Mouse (Mus musculus) liver, embryonic 15.5 days (tissue): ENCODE results near the gene Ccer1. TPM values are rescaled to one million over a fixed set of nuclear protein-coding genes. Genes with fewer than 3 reads are reported as not detected.
"Not testable (repeated sequence)": the region's sequence is repeated elsewhere in the genome, so short reads cannot be mapped to it uniquely, and the experiment has no call there.

Experiments
- ATAC-seq: fragments of 200-750 bp; cut with Nextera tagmentation; 2 replicates; pipeline ENCODE4 v1.8.0; 2017; ENCODE audit warnings: moderate number of reproducible peaks, mild to moderate bottlenecking, moderate library complexity; ENCODE audit not compliant: insufficient read depth
- H3K27ac ChIP-seq: fragments of 300-500 bp; sonication (generic); replicated peaks from 2 replicates; pipeline ENCODE4 v1.5.1; 2015; ENCODE audit warnings: mild to moderate bottlenecking, inconsistent platforms
- H3K27me3 ChIP-seq: fragments of 300-500 bp; sonication (generic); 2 replicates; pipeline ENCODE4 v1.6.1; 2015; ENCODE audit warnings: mild to moderate bottlenecking, inconsistent platforms
- H3K36me3 ChIP-seq: fragments of 300-500 bp; sonication (generic); replicated peaks from 2 replicates; pipeline ENCODE4 v1.6.1; 2015; ENCODE audit warnings: moderate library complexity, mild to moderate bottlenecking, inconsistent platforms
- H3K4me1 ChIP-seq: fragments of 300-500 bp; sonication (generic); replicated peaks from 2 replicates; pipeline ENCODE4 v1.6.1; 2015; ENCODE audit warnings: inconsistent platforms
- H3K4me2 ChIP-seq: fragments of 300-500 bp; sonication (generic); 2 replicates; pipeline ENCODE4 v1.6.1; 2015; ENCODE audit warnings: moderate library complexity, mild to moderate bottlenecking, inconsistent platforms
- H3K4me3 ChIP-seq: fragments of 300-500 bp; sonication (generic); replicated peaks from 2 replicates; pipeline ENCODE4 v1.5.1; 2015; ENCODE audit warnings: mild to moderate bottlenecking, inconsistent platforms
- H3K9ac ChIP-seq: fragments of 300-500 bp; sonication (generic); 2 replicates; pipeline ENCODE4 v1.6.1; 2015; ENCODE audit warnings: moderate library complexity, mild to moderate bottlenecking, inconsistent platforms
- H3K9me3 ChIP-seq: fragments of 300-500 bp; sonication (generic); replicated peaks from 2 replicates; pipeline ENCODE4 v1.6.1; 2016; ENCODE audit warnings: inconsistent platforms
- WGBS: fragments of 180-500 bp; shearing (Covaris S2); methylation state at CpG from one replicate; pipeline ENCODE4 v1.1.7; 2015; ENCODE audit warnings: mixed read lengths; ENCODE audit not compliant: insufficient replicate concordance; 5-methylcytosine and 5-hydroxymethylcytosine counted together
- polyA plus RNA-seq: library from polyadenylated mRNA; unstranded; fragments of >200 nt; fragmentation: Nextera tagmentation; extraction: Ambion mirVana; gene quantifications from 2 replicates; pipeline ENCODE4 v1.2.1, GENCODE M21; 2015

The Ccer1 gene
- polyA plus RNA-seq, 1 experiment from 2014 or later: not detected

GRCm38 (mm10) chr10:97704562-97704961, 11.7 kb downstream of the Ccer1 start:
- Histone ChIP-seq H3K9me3 (no peaks in the 10 kb centered on the region), H3K4me1 (no peaks in the 10 kb centered on the region), H3K27ac (no peak overlapping the region), H3K4me3 (no peak overlapping the region), H3K9ac (no peak overlapping the region), H3K36me3 (no peaks in the 10 kb centered on the region), H3K4me2 (no peak overlapping the region), H3K27me3 (no peaks in the 10 kb centered on the region)
- no peak for ATAC-seq
- 29% methylated on average over 1 of the region's 1 CpGs for WGBS

- Histone ChIP-seq H3K4me2 (no peak overlapping the region), H3K36me3 (no peaks in the 10 kb centered on the region), H3K4me3 (no peak overlapping the region), H3K27me3 (no peaks in the 10 kb centered on the region), H3K9ac (no peak overlapping the region), H3K9me3 (no peaks in the 10 kb centered on the region), H3K4me1 (no peaks in the 10 kb centered on the region), H3K27ac (no peak overlapping the region)
- no peak for ATAC-seq
- 5% methylated on average over 5 of the region's 5 CpGs for WGBS
Measured at GRCm38 (mm10) chr10:97712687-97713086, 19.8 kb downstream of the Ccer1 start.

GRCm38 (mm10) chr10:97714584-97714983, 21.7 kb downstream of the Ccer1 start:
- no peaks in the 10 kb centered on the region for H3K27me3 ChIP-seq
- no peaks in the 10 kb centered on the region for H3K36me3 ChIP-seq
- H3K9ac ChIP-seq: no peak overlapping the region
- H3K4me3 ChIP-seq: no peak overlapping the region
- no peaks in the 10 kb centered on the region for H3K9me3 ChIP-seq
- H3K27ac ChIP-seq: no peak overlapping the region
- 63% methylated on average over 4 of the region's 4 CpGs for whole genome bisulfite sequencing
- ATAC-seq: no peak
- no peaks in the 10 kb centered on the region for H3K4me1 ChIP-seq
- H3K4me2 ChIP-seq: no peak overlapping the region

- no peak for ATAC-seq
- H3K27ac ChIP-seq: no peak overlapping the region
- H3K4me2 ChIP-seq: no peak overlapping the region
- no peaks in the 10 kb centered on the region for H3K27me3 ChIP-seq
- H3K4me3 ChIP-seq: no peak overlapping the region
- 64% methylated on average over 3 of the region's 3 CpGs for WGBS
- H3K9me3 ChIP-seq: no peaks in the 10 kb centered on the region
- no peaks in the 10 kb centered on the region for H3K4me1 ChIP-seq
- H3K9ac ChIP-seq: no peak overlapping the region
- H3K36me3 ChIP-seq: no peaks in the 10 kb centered on the region
Measured at GRCm38 (mm10) chr10:97715289-97715906, 22.5 kb downstream of the Ccer1 start.

GRCm38 (mm10) chr10:97717233-97717632, 24.4 kb downstream of the Ccer1 start:
- no peak for ATAC-seq
- Histone ChIP-seq H3K36me3 (no peaks in the 10 kb centered on the region), H3K9ac (no peak overlapping the region), H3K27me3 (no peaks in the 10 kb centered on the region), H3K27ac (no peak overlapping the region), H3K4me1 (no peaks in the 10 kb centered on the region), H3K4me3 (no peak overlapping the region), H3K4me2 (no peak overlapping the region), H3K9me3 (no peaks in the 10 kb centered on the region)
- WGBS: 54% methylated on average over 1 of the region's 1 CpGs

- Histone ChIP-seq H3K36me3 (no peaks in the 10 kb centered on the region), H3K27ac (no peak overlapping the region), H3K4me1 (no peaks in the 10 kb centered on the region), H3K27me3 (no peaks in the 10 kb centered on the region), H3K4me3 (no peak overlapping the region), H3K9ac (no peak overlapping the region), H3K9me3 (no peaks in the 10 kb centered on the region), H3K4me2 (no peak overlapping the region)
- WGBS: 46% methylated on average over 2 of the region's 2 CpGs
- no peak for ATAC-seq
Measured at GRCm38 (mm10) chr10:97718021-97718420, 25.2 kb downstream of the Ccer1 start.

GRCm38 (mm10) chr10:97720625-97721024, 27.8 kb downstream of the Ccer1 start:
- 59% methylated on average over 1 of the region's 1 CpGs for WGBS
- no peaks in the 10 kb centered on the region for H3K9me3 ChIP-seq
- H3K4me1 ChIP-seq: no peaks in the 10 kb centered on the region
- H3K4me2 ChIP-seq: no peak overlapping the region
- H3K27ac ChIP-seq: no peak overlapping the region
- H3K4me3 ChIP-seq: no peak overlapping the region
- H3K27me3 ChIP-seq: no peaks in the 10 kb centered on the region
- ATAC-seq: no peak
- no peaks in the 10 kb centered on the region for H3K36me3 ChIP-seq
- H3K9ac ChIP-seq: no peak overlapping the region

GRCm38 (mm10) chr10:97722709-97723108, 29.9 kb downstream of the Ccer1 start:
- H3K9me3 ChIP-seq: no peaks in the 10 kb centered on the region
- no peak overlapping the region for H3K27ac ChIP-seq
- WGBS: 78% methylated on average over 9 of the region's 9 CpGs
- ATAC-seq: no peak
- no peak overlapping the region for H3K9ac ChIP-seq
- no peaks in the 10 kb centered on the region for H3K27me3 ChIP-seq
- no peak overlapping the region for H3K4me3 ChIP-seq
- H3K36me3 ChIP-seq: no peaks in the 10 kb centered on the region
- H3K4me1 ChIP-seq: no peaks in the 10 kb centered on the region
- no peak overlapping the region for H3K4me2 ChIP-seq

- Histone ChIP-seq H3K4me1 (no peaks in the 10 kb centered on the region), H3K27me3 (no peaks in the 10 kb centered on the region), H3K36me3 (no peaks in the 10 kb centered on the region), H3K9me3 (no peaks in the 10 kb centered on the region), H3K27ac (no peak overlapping the region), H3K4me3 (no peak overlapping the region), H3K9ac (no peak overlapping the region), H3K4me2 (no peak overlapping the region)
- 13% methylated on average over 1 of the region's 1 CpGs for WGBS
- ATAC-seq: no peak
Measured at GRCm38 (mm10) chr10:97725929-97726328, 33.1 kb downstream of the Ccer1 start.

- not testable (repeated sequence) for ATAC-seq, H3K27ac ChIP-seq, H3K36me3 ChIP-seq, H3K4me2 ChIP-seq, H3K9me3 ChIP-seq, H3K9ac ChIP-seq, H3K27me3 ChIP-seq, H3K4me1 ChIP-seq, H3K4me3 ChIP-seq
Measured at GRCm38 (mm10) chr10:97726655-97727054, 33.8 kb downstream of the Ccer1 start, which contains the start of gene C030005K15Rik. TSS of gene C030005K15Rik (minus strand) at chr10:97726755.
